Mouse (Mus musculus): Measurements from ENCODE around the gene Tgfbrap1. TPM values are rescaled to one million over a fixed set of nuclear protein-coding genes. Genes with fewer than 3 reads are reported as not detected.
"Not testable (repeated sequence)": the region's sequence is repeated elsewhere in the genome, so short reads cannot be mapped to it uniquely, and the experiment has no call there.

Tgfbrap1 gene
- polyA plus RNA-seq, 1 experiment from 2014 or later: 10.1 TPM

DNA sequence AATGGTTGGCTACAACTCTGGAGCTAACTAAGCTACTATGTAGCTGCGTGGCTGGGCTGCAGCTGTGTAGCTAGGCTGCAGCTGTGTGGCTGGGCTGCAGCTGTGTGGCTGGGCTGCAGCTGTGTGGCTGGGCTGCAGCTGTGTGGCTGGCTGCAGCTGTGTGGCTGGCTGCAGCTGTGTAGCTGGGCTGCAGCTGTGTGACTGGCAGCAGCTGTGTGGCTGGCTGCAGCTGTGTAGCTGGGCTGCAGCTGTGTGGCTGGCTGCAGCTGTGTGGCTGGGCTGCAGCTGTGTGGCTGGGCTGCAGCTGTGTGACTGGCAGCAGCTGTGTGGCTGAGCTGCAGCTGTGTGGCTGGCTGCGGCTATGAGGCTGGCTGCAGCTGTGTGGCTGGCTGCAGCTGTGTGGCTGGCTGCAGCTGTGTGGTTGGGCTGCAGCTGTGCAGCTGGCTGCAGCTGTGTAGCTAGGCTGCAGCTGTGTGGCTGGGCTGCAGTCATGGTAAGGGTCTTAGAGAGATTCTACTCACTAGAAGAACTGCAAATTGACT is 38.1 kb upstream of the Tgfbrap1 start:
- H3K9me3 ChIP-seq; H3K9ac ChIP-seq (replicated peaks); H3K27me3 ChIP-seq; H3K4me1 ChIP-seq (replicated peaks); H3K4me3 ChIP-seq (replicated peaks); ATAC-seq (ENCODE audit: insufficient number of reproducible peaks, insufficient read depth, low FRiP score, low TSS enrichment, low read depth); H3K36me3 ChIP-seq; H3K4me2 ChIP-seq: not testable (repeated sequence)
- WGBS: 78% methylated on average over 2 of the region's 2 CpGs
- H3K27ac ChIP-seq: peak overlapping the region; percentile 50; the same call in 1 of the 2 replicates

DNA sequence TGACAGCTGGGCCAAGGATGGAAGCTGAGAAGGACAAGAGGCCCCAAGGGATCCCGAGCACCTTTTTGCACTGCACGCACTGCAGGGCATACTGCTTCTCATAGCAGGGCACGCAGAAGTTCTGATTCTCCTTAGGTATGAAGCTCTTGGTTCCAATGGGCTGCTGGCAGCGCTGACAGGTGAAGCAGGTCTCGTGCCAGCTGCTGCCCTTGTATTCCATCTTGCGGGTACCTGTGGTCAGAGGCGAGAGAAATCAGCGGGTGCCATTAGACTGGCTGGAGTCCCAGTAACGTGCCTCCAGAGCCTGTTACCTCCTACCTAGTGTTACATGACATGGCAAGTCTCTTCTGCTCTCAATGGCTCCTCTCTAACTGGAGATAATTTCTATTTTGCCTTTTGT is 33.2 kb upstream of the Tgfbrap1 start:
- ATAC-seq (ENCODE audit: insufficient number of reproducible peaks, insufficient read depth, low FRiP score, low TSS enrichment, low read depth): no peak
- WGBS: 89% methylated on average over 9 of the region's 9 CpGs

DNA sequence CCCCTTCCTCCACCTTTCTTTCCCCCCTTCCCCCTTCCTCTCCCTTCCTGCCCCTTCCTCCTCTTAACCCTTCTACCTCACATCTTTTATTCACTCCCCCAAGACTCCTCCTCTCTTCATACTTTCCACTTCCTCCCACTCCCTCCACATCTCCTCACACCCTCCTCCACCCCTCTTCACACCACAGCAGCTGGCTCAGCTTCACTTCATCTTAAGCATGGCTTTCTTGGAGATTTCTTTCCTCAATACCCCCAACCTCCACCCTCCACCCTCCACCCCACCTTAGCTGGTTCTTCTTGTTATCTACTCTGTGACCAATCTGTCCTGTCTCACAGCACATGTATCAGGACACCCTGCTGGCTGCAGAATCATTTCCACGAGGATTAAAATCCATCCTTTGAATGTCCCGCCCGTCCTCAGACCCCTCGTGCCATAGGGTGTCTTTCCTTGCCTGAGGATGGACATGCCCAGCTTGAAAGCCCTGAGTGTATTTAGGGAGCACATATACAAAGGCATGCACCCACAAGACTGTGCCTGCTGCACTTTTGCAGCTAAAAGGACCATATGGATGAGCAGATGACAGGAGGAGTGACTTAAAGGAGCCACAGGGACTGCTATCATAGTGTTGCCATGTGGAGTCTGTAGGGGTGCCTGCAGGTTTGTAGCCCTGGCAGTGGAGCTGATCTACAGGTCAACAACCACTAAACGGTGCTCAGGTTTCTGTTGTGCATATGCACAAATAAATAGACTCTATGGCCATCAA is 32.0 kb upstream of the Tgfbrap1 start:
- H3K9ac ChIP-seq (replicated peaks): no peak overlapping the region
- H3K9me3 ChIP-seq: no peaks in the 10 kb centered on the region
- no peak for ATAC-seq (ENCODE audit: insufficient number of reproducible peaks, insufficient read depth, low FRiP score, low TSS enrichment, low read depth)
- H3K4me1 ChIP-seq (replicated peaks): no peaks in the 10 kb centered on the region
- no peak overlapping the region for H3K4me3 ChIP-seq (replicated peaks)
- H3K27ac ChIP-seq: no peak overlapping the region
- H3K36me3 ChIP-seq: peaks cover 13% of the 10 kb centered on the region; the same call in 1 of the 2 replicates
- 78% methylated on average over 5 of the region's 5 CpGs for WGBS
- no peak overlapping the region for H3K4me2 ChIP-seq
- H3K27me3 ChIP-seq: no peaks in the 10 kb centered on the region

More for the DNA sequence above, 33.2 kb upstream of the Tgfbrap1 start:
- no peaks in the 10 kb centered on the region for H3K9me3 ChIP-seq
- H3K27ac ChIP-seq: no peak overlapping the region
- H3K36me3 ChIP-seq: peaks cover 21% of the 10 kb centered on the region
- no peak overlapping the region for H3K4me2 ChIP-seq
- H3K27me3 ChIP-seq: no peaks in the 10 kb centered on the region
- H3K4me1 ChIP-seq (replicated peaks): no peaks in the 10 kb centered on the region
- no peak overlapping the region for H3K4me3 ChIP-seq (replicated peaks)
- H3K9ac ChIP-seq (replicated peaks): no peak overlapping the region

DNA sequence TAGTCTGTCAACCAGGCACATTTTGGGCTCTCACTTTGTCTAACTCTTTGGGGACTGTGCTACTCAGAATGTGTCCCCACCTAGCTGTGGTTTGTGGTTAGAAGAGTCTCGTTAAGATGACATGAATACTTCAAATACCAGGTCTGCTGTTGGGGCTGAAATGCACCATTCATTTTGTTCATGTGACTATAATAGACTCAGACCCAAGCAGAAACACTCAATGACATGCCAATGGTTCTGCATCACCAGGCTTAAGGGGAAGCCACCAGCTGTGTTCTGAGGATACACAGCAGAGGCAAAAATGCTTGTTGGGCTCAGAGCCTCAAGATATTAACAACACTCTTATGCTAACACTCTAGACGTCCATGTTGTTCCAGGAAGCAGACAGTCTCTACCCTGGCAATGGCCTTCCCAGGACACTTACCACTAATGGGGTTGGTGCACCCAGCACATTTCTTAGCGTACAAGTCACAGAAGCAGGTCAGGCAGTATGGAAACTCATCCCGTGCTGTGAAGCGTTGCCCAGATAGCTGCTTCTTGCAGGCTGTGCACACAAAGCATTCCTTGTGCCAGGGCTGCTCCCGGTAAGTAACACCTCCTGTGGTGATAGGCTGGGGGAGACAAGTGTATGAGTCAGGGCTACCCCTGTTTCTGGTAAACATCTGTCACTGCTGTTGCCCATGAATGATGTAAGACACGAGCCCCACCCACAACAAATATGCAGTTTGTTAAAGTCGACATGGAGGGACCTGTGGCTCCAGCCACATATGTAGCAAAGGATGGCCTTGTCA is 29.6 kb upstream of the Tgfbrap1 start:
- peaks cover 21% of the 10 kb centered on the region for H3K36me3 ChIP-seq
- H3K27ac ChIP-seq: no peak overlapping the region
- no peaks in the 10 kb centered on the region for H3K4me1 ChIP-seq (replicated peaks)
- no peak overlapping the region for H3K4me3 ChIP-seq (replicated peaks)
- H3K27me3 ChIP-seq: no peaks in the 10 kb centered on the region
- no peak for ATAC-seq (ENCODE audit: insufficient number of reproducible peaks, insufficient read depth, low FRiP score, low TSS enrichment, low read depth)
- no peak overlapping the region for H3K4me2 ChIP-seq
- H3K9me3 ChIP-seq: no peaks in the 10 kb centered on the region
- H3K9ac ChIP-seq (replicated peaks): no peak overlapping the region
- 79% methylated on average over 8 of the region's 8 CpGs for WGBS

DNA sequence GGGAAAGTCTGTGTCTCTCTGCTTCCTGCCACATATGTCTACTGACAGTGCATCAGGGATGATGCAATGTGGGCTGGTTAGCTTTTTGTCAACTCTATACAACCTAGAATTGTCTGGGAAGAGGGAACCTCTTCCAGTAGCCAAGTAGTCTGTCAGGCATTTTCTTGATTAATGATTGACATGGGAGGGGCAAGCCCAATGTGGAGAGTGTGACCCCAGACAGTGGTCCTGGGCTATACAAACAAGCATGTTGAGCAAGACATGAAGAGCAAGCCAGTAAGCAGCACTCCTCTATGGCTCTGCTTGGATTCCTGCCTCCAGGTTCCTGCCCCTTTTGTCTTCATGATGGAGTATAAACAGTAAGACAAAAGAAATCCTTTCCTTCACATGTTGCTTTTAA is 28.8 kb upstream of the Tgfbrap1 start:
- Histone ChIP-seq H3K27me3 (no peaks in the 10 kb centered on the region), H3K4me1 (replicated peaks) (no peaks in the 10 kb centered on the region), H3K4me2 (no peak overlapping the region), H3K36me3 (peaks cover 24% of the 10 kb centered on the region), H3K9me3 (no peaks in the 10 kb centered on the region), H3K4me3 (replicated peaks) (no peak overlapping the region), H3K9ac (replicated peaks) (no peak overlapping the region), H3K27ac (no peak overlapping the region)
- no peak for ATAC-seq (ENCODE audit: insufficient number of reproducible peaks, insufficient read depth, low FRiP score, low TSS enrichment, low read depth)

DNA sequence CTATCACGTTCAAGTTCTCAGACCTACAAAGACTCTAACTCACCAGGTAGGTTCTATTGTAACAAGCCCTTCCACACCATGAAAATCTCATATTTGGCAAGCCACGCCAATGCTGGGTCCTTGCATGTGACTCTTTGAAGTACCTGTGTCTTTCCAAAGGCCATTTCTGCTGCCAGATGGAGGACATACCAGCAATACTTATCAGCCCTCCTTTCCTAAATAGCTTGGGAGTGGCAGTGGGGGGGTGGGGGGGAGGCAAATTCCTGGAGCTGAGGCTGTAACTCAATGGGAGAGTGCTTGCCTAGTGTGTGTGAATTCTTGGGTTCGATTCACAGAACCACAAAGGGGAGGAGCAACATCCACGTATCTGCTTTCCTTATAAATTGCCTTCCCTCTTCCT is 26.3 kb upstream of the Tgfbrap1 start:
- Histone ChIP-seq H3K4me1 (replicated peaks) (no peaks in the 10 kb centered on the region), H3K27me3 (no peaks in the 10 kb centered on the region), H3K9me3 (no peaks in the 10 kb centered on the region), H3K36me3 (peaks cover 32% of the 10 kb centered on the region), H3K9ac (replicated peaks) (no peak overlapping the region), H3K27ac (no peak overlapping the region), H3K4me2 (no peak overlapping the region), H3K4me3 (replicated peaks) (no peak overlapping the region)
- 84% methylated on average over 4 of the region's 4 CpGs for WGBS
- no peak for ATAC-seq (ENCODE audit: insufficient number of reproducible peaks, insufficient read depth, low FRiP score, low TSS enrichment, low read depth)

DNA sequence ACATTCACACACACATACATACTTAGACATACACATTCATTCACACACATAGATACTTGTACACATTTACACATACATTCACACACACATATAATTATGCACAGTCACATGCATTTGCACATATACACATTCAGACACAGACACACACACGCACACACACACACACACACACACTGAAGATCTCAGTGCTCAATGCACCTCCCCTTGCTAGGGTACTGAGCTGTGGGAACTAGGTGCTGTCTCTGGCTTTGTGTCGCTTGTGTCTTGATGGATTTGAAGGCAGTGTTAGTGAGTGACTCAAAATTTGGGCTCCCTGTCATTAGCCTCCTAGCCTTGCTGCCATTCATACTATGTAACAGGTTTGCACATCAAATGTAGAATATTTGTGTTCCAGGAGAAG is 24.2 kb upstream of the Tgfbrap1 start:
- 83% methylated on average over 2 of the region's 2 CpGs for WGBS
- H3K4me3 ChIP-seq (replicated peaks): no peak overlapping the region

DNA sequence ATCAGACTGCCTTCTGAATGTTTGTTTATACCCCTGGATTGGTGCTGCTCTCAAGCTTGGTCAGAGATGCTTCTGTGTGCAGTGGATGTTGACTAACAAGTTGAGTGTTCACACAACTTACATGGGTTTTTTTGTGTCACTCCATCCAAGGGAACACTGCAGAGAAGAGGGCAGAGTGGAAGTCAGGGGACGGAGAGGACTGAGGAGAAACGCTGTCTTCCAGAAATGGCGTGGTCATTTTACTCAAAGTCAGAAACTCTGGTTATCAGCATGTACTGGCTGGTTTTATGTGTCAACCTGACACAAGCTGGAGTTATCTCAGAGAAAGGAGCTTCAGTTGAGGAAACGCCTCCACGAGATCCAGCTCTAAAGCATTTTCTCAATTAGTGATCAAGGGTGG is 22.5 kb upstream of the Tgfbrap1 start:
- no peak overlapping the region for H3K4me2 ChIP-seq
- no peak for ATAC-seq (ENCODE audit: insufficient number of reproducible peaks, insufficient read depth, low FRiP score, low TSS enrichment, low read depth)
- H3K27ac ChIP-seq: no peak overlapping the region
- H3K9ac ChIP-seq (replicated peaks): no peak overlapping the region
- H3K4me3 ChIP-seq (replicated peaks): no peak overlapping the region
- peaks cover 45% of the 10 kb centered on the region for H3K36me3 ChIP-seq
- H3K9me3 ChIP-seq: no peaks in the 10 kb centered on the region
- 97% methylated on average over 5 of the region's 5 CpGs for WGBS
- no peaks in the 10 kb centered on the region for H3K4me1 ChIP-seq (replicated peaks)
- H3K27me3 ChIP-seq: no peaks in the 10 kb centered on the region

More for the DNA sequence above, 24.2 kb upstream of the Tgfbrap1 start:
- no peaks in the 10 kb centered on the region for H3K27me3 ChIP-seq
- no peak overlapping the region for H3K4me2 ChIP-seq
- H3K9me3 ChIP-seq: no peaks in the 10 kb centered on the region
- H3K36me3 ChIP-seq: peaks cover 37% of the 10 kb centered on the region
- H3K9ac ChIP-seq (replicated peaks): no peak overlapping the region
- H3K4me1 ChIP-seq (replicated peaks): no peaks in the 10 kb centered on the region
- no peak overlapping the region for H3K27ac ChIP-seq
- no peak for ATAC-seq (ENCODE audit: insufficient number of reproducible peaks, insufficient read depth, low FRiP score, low TSS enrichment, low read depth)

DNA sequence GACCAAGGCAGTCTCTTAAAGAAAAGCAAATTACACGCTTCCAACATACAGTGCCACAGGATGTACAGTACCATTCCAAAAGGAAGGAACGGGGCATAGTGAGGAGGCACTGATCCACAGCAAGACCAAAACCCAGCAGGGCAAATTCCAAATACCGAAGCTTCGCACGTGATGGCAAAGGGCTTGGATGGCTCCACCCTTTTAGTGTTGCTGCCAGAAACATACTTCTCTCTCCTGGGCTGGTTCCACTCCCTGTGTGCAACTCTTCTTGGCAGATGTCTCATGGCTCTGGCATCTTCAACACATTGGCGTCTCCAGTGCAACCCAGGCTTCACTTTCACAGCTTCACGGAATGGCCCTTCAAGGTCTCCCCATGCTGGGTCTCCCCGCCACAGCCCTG is 19.0 kb upstream of the Tgfbrap1 start:
- Histone ChIP-seq H3K27me3 (no peaks in the 10 kb centered on the region), H3K9me3 (no peaks in the 10 kb centered on the region), H3K36me3 (peaks cover 70% of the 10 kb centered on the region), H3K9ac (replicated peaks) (no peak overlapping the region), H3K27ac (no peak overlapping the region), H3K4me3 (replicated peaks) (no peak overlapping the region), H3K4me2 (no peak overlapping the region), H3K4me1 (replicated peaks) (no peaks in the 10 kb centered on the region)
- 95% methylated on average over 8 of the region's 8 CpGs for WGBS
- ATAC-seq (ENCODE audit: insufficient number of reproducible peaks, insufficient read depth, low FRiP score, low TSS enrichment, low read depth): no peak

DNA sequence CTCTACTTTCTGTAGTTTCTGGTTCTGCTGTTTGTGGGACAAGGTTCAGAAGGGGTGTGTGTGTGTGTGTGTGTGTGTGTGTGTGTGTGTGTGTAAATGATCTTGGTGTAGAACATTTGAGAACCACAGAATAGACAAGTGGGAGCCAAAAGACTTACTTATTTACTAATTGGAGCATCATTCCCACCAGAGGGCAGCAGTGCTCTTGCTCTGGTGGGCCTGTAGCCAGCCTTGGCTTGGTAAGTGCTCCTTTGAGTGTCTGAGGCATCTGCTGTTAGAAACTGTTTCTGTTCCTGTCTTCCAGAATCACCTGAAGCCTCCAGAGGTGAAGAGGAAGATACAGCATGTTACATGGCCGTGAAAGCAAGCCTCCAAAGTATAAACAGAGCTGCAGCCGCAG is 14.4 kb upstream of the Tgfbrap1 start:
- Histone ChIP-seq H3K9me3 (no peaks in the 10 kb centered on the region), H3K4me1 (replicated peaks) (no peaks in the 10 kb centered on the region), H3K27me3 (no peaks in the 10 kb centered on the region), H3K4me2 (no peak overlapping the region), H3K27ac (no peak overlapping the region), H3K4me3 (replicated peaks) (no peak overlapping the region), H3K36me3 (peaks cover 91% of the 10 kb centered on the region), H3K9ac (replicated peaks) (no peak overlapping the region)
- no peak for ATAC-seq (ENCODE audit: insufficient number of reproducible peaks, insufficient read depth, low FRiP score, low TSS enrichment, low read depth)
- WGBS: 94% methylated on average over 2 of the region's 2 CpGs

DNA sequence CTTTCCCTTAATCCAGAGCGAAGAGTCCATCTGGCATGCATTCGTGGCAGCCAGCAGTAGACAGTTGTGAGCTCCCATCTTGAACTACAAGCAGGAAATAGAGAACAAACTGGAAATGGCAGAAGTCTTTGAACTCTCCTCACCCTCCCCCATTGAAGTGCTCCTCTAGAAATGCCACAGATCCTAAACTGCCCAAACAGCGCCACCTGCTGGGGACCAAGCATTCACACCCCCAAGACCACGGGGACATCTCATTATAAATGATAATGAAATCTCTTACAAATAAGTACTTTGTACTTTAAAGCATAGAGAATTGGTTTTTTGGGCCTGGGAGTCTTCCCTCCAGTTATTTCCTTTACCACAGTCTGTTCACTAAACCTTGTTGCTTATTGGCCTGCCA is 12.1 kb upstream of the Tgfbrap1 start:
- Histone ChIP-seq H3K27ac (no peak overlapping the region), H3K9ac (replicated peaks) (no peak overlapping the region), H3K4me2 (no peak overlapping the region), H3K4me1 (replicated peaks) (no peaks in the 10 kb centered on the region), H3K4me3 (replicated peaks) (no peak overlapping the region), H3K9me3 (no peaks in the 10 kb centered on the region), H3K36me3 (peaks cover 92% of the 10 kb centered on the region), H3K27me3 (no peaks in the 10 kb centered on the region)
- 54% methylated on average over 4 of the region's 4 CpGs for WGBS
- ATAC-seq (ENCODE audit: insufficient number of reproducible peaks, insufficient read depth, low FRiP score, low TSS enrichment, low read depth): no peak

All from limb, embryonic 12.5 days (tissue).